Mouse (Mus musculus) layer of hippocampus, adult 2 months (tissue): ENCODE measurements around the gene Nudt3. TPM values are rescaled to one million over a fixed set of nuclear protein-coding genes. Genes with fewer than 3 reads are reported as not detected.

ENCODE experiments used
- DNase-seq, 2 experiments: peaks; one replicate each; pipeline ENCODE4 v3.0.0; 2022; ENCODE audit warnings: low spot score in 2 of 2
- H3K27ac ChIP-seq: fragments of 200-600 bp; 2 replicates; pipeline ENCODE4 v1.8.1; 2022
- H3K4me3 ChIP-seq: fragments of 200-600 bp; 2 replicates; pipeline ENCODE4 v1.8.1; 2022; ENCODE audit warnings: mild to moderate bottlenecking
- CTCF ChIP-seq: fragments of 200-600 bp; conservative IDR thresholded peaks from 2 replicates; pipeline ENCODE4 v1.8.1; 2022; ENCODE audit warnings: antibody characterized with exemption, mild to moderate bottlenecking, moderate library complexity
- total RNA-seq, 2 experiments: library from RNA; stranded (reverse); gene quantifications; 2 replicates each; pipeline ENCODE4 v1.2.3; 2021

The Nudt3 gene
- total RNA-seq, 2 experiments from 2014 or later: 462 to 510 TPM

GRCm38 (mm10) chr17:27583185-27583894 lies 40.0 kb downstream of the Nudt3 start:
- DNase-seq: no peak
- TF ChIP-seq CTCF: no peak
- H3K4me3 ChIP-seq: no peak overlapping the region
- H3K27ac ChIP-seq: no peak overlapping the region

- no peak for DNase-seq
- no peak overlapping the region for H3K4me3 ChIP-seq
Measured at GRCm38 (mm10) chr17:27580392-27581068, 42.8 kb downstream of the Nudt3 start.

GRCm38 (mm10) chr17:27579816-27580215 lies 43.5 kb downstream of the Nudt3 start:
- no peak for TF ChIP-seq CTCF
- H3K27ac ChIP-seq: peak overlapping the region; percentile 84
- H3K4me3 ChIP-seq: no peak overlapping the region
- DNase-seq: no peak

More at GRCm38 (mm10) chr17:27580392-27581068, 42.8 kb downstream of the Nudt3 start:
- H3K27ac ChIP-seq: peak overlapping the region; percentile 84
- no peak for TF ChIP-seq CTCF

- Histone ChIP-seq H3K27ac (peak overlapping the region; percentile 84), H3K4me3 (no peak overlapping the region)
- DNase-seq: no peak
- no peak for TF ChIP-seq CTCF
Measured at GRCm38 (mm10) chr17:27578487-27578886, 44.8 kb downstream of the Nudt3 start.

GRCm38 (mm10) chr17:27577468-27577867 lies 45.8 kb downstream of the Nudt3 start:
- Histone ChIP-seq H3K4me3 (no peak overlapping the region), H3K27ac (peak overlapping the region; percentile 84)
- peak; percentile 58 for TF ChIP-seq CTCF
- DNase-seq: no peak

- peak overlapping the region; percentile 84 for H3K27ac ChIP-seq
- no peak for DNase-seq
- no peak for TF ChIP-seq CTCF
- H3K4me3 ChIP-seq: no peak overlapping the region
Measured at GRCm38 (mm10) chr17:27576056-27576455, 47.2 kb downstream of the Nudt3 start.

GRCm38 (mm10) chr17:27575116-27575776 lies 48.0 kb downstream of the Nudt3 start:
- Histone ChIP-seq H3K27ac (peak overlapping the region; percentile 84), H3K4me3 (no peak overlapping the region)
- no peak for DNase-seq
- no peak for TF ChIP-seq CTCF

GRCm38 (mm10) chr17:27574470-27575115 lies 48.7 kb downstream of the Nudt3 start:
- DNase-seq: peak in 1 of 2 experiments; percentile 72
- H3K27ac ChIP-seq: peak overlapping the region; percentile 84
- no peak overlapping the region for H3K4me3 ChIP-seq
- no peak for TF ChIP-seq CTCF

GRCm38 (mm10) chr17:27573772-27574320 lies 49.4 kb downstream of the Nudt3 start:
- no peak for TF ChIP-seq CTCF
- Histone ChIP-seq H3K4me3 (no peak overlapping the region), H3K27ac (peak overlapping the region; percentile 28; the same call in 1 of the 2 replicates)
- DNase-seq: no peak

- Histone ChIP-seq H3K4me3 (no peak overlapping the region), H3K27ac (0 out of 2 replicates have a peak overlapping the region, but pooled peaks have one; percentile 23)
- DNase-seq: no peak
- TF ChIP-seq CTCF: no peak
Measured at GRCm38 (mm10) chr17:27571315-27571714, 52.0 kb downstream of the Nudt3 start.

- no peak for DNase-seq
- H3K27ac ChIP-seq: no peak overlapping the region
- H3K4me3 ChIP-seq: no peak overlapping the region
- no peak for TF ChIP-seq CTCF
Measured at GRCm38 (mm10) chr17:27568228-27568627, 55.1 kb downstream of the Nudt3 start.

- Histone ChIP-seq H3K4me3 (peak overlapping the region; percentile 63), H3K27ac (peak overlapping the region; percentile 88)
- DNase-seq: no peak
- TF ChIP-seq CTCF: no peak
Measured at GRCm38 (mm10) chr17:27565942-27566267, 57.4 kb downstream of the Nudt3 start.
